ENCODE assay signal across 27 mouse cellular contexts in the genomic region with DNA sequence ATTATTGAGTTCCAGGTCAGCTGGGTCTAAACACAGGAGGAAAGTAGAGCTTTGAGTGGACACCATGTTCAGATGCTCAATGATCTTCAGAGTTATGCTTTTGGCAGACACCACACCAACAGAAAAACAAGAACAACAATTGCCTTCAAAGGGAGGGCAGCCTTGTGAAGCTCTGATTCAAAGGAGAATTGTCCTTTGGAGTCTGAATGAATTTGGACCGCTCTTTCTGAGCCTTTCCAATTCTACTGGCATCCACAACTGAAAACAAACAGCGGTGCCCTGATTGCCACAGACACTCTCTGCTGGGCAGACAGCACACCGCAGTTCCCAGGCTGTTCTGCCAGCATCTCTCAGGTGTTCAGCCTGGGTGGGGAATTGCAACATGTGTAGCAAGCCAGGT. TPM values are rescaled to one million over a fixed set of nuclear protein-coding genes. Genes with fewer than 3 reads are reported as not detected.
DNase-seq lines count a peak whose midpoint lies in the region; ATAC-seq and TF ChIP-seq lines count a peak whose summit lies in the region.
"Had no signal": no experiment of that assay in that cellular context is flagged by ENCODE, and none has a peak within 500 bp of the region (broad histone marks: within the 10 kb centered on the region; RNA-seq: fewer than 3 reads in every experiment).

No protein-coding gene starts in this region.

- ATAC-seq in frontal cortex, adult (ENCODE audit: low TSS enrichment), result peak; percentile 58; the same call in 1 of the 2 replicates
- ATAC-seq: CD4-positive, CD25-positive, alpha-beta regulatory T cell, adult 4 months; forebrain, embryonic 13.5 days; forebrain, embryonic 16.5 days; hindbrain, embryonic 16.5 days had no signal

- peak; percentile 14; the same call in 1 of the 2 replicates for TF ChIP-seq CTCF in layer of hippocampus, adult 2 months (conservative IDR thresholded peaks at IDR 0.05)

- H3K27ac ChIP-seq in layer of hippocampus, adult 2 months, result peak overlapping the region; percentile 36; the same call in 1 of the 2 replicates
- H3K27ac ChIP-seq: forebrain, embryonic 10.5 days; forebrain, embryonic 13.5 days; hindbrain, embryonic 10.5 days; hindbrain, embryonic 13.5 days had no signal

- H3K4me3 ChIP-seq in layer of hippocampus, adult 2 months, result no peak overlapping the region
- H3K4me3 ChIP-seq: forebrain, embryonic 10.5 days; forebrain, embryonic 13.5 days; hindbrain, embryonic 10.5 days; hindbrain, embryonic 13.5 days had no signal

- no peak for DNase-seq in frontal cortex, postnatal 10 days (ENCODE audit: low spot score in 2 of 2)
- DNase-seq in layer of hippocampus, adult 2 months (ENCODE audit: low spot score in 2 of 2), result peak in 1 of 2 experiments; percentile 13
- no peak for DNase-seq in layer of hippocampus, adult 9-10 months (ENCODE audit: low spot score)
- peak; percentile 32 for DNase-seq in right cerebral cortex, adult 18-20 months
- DNase-seq in right cerebral cortex, postnatal 14 days, result no peak
- peak; percentile 7 for DNase-seq in layer of hippocampus, adult 9-11 months
- no peak for DNase-seq in urinary bladder, adult 18-20 months (ENCODE audit: low spot score in 2 of 2)
- DNase-seq: adrenal gland, adult 2 months; adrenal gland, postnatal 14 days; cerebellum, adult 11-12 months; cerebellum, adult 8-10 months; cerebellum, postnatal 36 days; gastrocnemius, postnatal 25 days; heart, postnatal 36 days had no signal

RNA-seq across cellular contexts. Expression of a gene that starts 32.1 kb away (rescaled TPM):
- 100 to 1,000 TPM; 115 to 117 TPM for total RNA-seq in layer of hippocampus, adult 2 months (2021)
- total RNA-seq: adrenal gland, adult 2 months; adrenal gland, postnatal 14 days; adrenal gland, postnatal 4 days; gastrocnemius, adult 8-10 months; granulocyte monocyte progenitor cell, adult 5-6 weeks; heart, adult 8-10 months; heart, postnatal 36 days; MEL had no signal

RNA-seq across cellular contexts. Expression of a gene that starts 49.8 kb away (rescaled TPM):
- under 1 TPM; 0.79 to 0.91 TPM for total RNA-seq in layer of hippocampus, adult 2 months (2021)
- total RNA-seq: adrenal gland, adult 2 months; adrenal gland, postnatal 14 days; adrenal gland, postnatal 4 days; gastrocnemius, adult 8-10 months; gastrocnemius, postnatal 25 days; granulocyte monocyte progenitor cell, adult 5-6 weeks; heart, adult 8-10 months; heart, postnatal 36 days; MEL had no signal

Comparison
In these comparisons a context has a peak if more than half of its experiments do, and no peak if none do; other contexts are left out.
1. DNase-seq: peak in right cerebral cortex, adult 18-20 months (single experiment) and layer of hippocampus, adult 9-11 months (single experiment); none in frontal cortex, postnatal 10 days (0 of 2), layer of hippocampus, adult 9-10 months (single experiment), right cerebral cortex, postnatal 14 days (single experiment) and urinary bladder, adult 18-20 months (0 of 2).